Mouse (Mus musculus): ENCODE measurements around the gene Gm49388.
"Not testable (repeated sequence)": the region's sequence is repeated elsewhere in the genome, so short reads cannot be mapped to it uniquely, and the experiment has no call there.

Gm49388 gene

GRCm38 (mm10) chr7:127768346-127768996 is 16.9 kb upstream of the Gm49388 start:
- peak; percentile 57 for DNase-seq

DNA sequence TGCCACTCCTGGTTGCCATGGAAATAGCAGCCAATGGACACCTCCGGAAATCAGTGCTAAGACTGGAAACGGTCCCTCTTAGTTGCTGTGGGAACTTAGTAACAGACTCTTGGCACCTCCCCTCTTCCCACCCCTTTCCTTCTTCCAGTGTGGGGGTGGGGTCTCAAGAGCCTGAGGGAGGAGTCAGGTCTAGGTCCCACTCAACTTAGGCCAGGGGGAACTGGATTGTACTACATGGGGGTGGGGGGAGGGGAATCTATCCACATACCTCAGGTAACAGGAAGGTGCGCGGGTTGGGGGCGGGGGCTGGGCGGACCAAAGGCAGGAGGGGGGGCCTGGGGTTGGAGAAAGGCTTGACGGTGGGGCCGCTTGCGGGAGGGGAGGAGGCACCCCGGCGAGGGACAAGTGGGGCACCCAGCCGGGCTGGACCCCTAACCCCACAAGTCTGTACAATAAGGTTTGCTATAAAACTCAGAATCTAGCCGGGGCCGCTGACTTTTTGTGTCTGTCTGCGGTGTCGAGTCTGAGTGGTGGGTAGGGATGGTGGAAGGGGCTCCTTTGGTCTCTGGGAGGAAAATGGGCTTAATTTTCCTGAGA is 16.3 kb upstream of the Gm49388 start:
- DNase-seq = peak; percentile 59

DNA sequence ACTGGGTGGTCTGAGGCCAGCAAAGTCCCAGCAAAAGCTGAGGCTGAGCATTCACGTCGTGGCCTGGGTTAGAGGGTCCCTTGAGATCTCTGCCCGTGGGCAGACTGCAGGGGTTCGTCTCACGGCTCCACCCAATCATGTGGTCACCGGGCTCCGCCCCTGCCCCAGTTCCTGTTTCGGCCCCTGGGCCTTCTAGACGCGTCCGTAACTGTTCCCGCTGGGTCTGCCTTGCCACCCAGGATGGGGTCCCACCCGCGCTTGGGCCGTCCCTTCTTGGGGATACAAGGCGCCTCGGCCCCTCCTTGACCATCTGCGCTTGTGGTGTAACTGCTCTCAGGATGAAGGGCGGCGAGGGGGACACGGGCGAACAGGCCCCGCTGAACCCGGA is 15.8 kb upstream of the Gm49388 start, which contains the start of gene Orai3:
TSS of gene Orai3 (plus strand) at position 165 of the 388 bp plus-strand sequence.
- peak; percentile 66 for DNase-seq

- DNase-seq = peak; percentile 9
Measured at GRCm38 (mm10) chr7:127770039-127770905, 15.1 kb upstream of the Gm49388 start.

- peak; percentile 34 for DNase-seq
Measured at GRCm38 (mm10) chr7:127771262-127771661, 14.1 kb upstream of the Gm49388 start.

GRCm38 (mm10) chr7:127772080-127772479 is 13.3 kb upstream of the Gm49388 start:
- DNase-seq = no peak

DNA sequence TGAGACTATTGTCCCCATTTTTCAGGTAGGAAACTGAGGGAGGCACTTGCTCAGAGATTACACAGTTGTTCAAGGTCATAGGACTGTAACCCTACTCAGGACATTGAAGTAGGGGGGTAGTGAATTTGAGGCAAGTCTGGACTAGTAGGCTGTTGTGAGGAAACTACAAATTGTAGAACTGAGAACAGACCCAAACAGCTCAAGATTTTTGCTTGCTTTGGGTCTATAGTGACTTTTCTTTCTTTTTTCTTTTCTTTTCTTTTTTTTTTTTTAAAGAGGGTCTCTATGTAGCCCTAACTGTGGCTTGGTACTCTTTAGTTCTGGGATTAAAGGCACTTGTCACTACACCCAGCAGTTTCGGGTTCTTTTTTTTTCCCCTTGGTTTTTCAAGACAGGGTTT is 12.9 kb upstream of the Gm49388 start:
- no peak for DNase-seq

DNA sequence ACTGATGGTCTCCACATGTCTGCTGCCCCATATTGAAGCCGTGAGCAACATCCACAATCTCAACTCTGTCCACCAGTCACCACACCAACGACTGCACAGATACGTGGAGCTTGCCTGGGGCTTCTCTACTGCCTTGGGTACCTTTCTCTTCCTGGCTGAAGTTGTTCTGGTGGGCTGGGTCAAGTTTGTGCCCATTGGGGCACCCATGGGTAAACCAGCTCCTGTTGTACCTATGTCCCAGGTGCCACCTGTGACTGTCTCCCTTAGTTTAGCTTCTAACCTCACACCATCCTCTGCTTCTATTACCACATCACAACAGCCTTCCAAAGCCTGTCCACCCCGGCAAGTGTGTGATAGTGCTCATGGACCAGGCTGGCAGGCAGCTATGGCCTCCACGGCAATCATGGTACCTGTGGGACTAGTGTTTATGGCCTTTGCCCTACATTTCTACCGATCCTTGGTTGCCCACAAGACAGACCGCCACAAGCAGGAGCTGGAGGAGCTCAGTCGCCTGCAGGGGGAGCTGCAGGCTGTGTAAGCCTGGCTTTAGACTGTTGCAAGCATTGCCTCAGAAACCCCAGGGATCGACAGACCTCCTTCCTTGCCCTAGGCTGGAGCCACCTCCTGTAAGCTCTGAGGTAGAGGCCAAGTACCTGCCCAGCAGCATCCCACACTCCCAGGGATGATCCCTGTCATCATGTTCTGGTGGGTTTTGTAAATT is 11.6 kb upstream of the Gm49388 start:
- peak; percentile 84 for DNase-seq

DNA sequence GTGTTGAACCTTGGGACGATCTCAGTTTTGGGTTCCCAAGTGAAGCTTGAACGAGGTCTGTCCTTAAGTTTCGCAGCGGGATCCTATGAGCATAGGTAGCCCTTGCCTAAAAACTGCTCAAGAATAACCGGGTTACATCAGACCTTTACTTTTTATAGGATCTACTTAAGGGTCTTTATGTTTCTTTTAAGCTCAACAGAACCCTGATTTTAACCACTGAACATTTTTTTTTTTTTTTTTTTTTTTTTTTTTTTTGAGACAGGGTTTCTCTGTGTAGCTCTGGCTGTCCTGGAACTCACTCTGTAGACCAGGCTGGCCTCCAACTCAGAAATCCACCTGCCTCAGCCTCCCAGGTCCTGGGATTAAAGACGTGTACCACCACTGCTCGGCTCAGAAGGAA is 9.6 kb upstream of the Gm49388 start:
- not testable (repeated sequence) for DNase-seq

DNA sequence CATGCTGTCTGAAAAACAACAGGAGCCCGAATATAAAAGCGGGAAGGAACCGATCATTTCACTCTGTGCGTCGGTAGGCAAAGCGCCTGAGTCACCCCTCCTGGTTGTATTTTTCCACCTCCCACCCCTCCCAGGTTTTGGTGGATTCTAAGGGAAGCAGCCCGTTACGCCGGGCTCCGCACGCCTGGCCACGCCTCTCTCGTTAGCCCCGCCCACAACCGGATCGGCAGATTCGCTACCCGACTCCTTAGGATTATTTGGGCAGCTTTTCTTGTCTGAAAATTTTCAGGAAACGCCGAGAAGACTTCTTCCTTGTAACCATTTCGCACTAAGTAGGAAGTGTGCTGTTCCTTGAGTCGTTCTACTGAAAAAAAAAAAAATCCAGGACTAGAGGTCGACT is 9.0 kb upstream of the Gm49388 start, which contains the start of gene Setd1a:
TSS of gene Setd1a (plus strand) at position 245 of the 400 bp plus-strand sequence.
- peak; percentile 89 for DNase-seq

- DNase-seq = peak; percentile 97
Measured at GRCm38 (mm10) chr7:127776878-127777473, 8.4 kb upstream of the Gm49388 start.

DNA sequence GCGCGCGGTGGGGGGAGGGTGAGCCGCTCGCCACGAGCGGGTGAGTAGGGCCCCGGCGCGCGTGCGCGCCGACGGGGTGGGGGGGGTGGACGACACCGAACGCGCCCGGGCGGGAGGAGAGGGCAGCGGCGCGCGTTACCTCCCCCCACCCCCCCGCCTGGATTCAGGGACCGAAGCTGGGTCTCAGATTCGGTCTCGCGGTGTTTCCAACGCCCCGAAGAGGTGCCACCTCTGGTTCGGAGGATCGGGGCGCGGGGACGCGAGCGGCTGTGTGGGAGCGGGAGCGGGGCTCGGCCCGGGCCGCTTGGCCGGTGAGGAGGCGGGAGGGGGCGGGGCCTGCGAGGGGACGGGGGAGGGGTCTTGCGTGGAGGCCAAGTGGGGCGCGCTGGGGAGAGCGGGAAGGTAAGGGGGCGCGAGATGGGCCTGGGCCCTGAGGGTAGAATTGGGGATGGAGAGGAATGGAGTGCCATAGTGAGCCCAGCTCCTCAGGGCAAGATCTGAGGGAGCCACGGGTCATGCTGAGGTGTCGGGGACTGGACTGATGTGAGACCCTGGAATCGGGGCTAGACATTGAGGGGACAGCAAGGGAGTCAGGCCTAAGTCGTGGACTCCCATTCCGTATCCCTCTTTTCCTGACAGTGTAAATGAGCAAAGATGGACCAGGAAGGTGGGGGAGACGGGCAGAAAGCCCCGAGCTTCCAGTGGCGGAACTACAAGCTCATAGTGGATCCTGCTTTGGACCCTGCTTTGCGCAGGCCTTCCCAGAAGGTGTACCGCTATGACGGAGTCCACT is 7.7 kb upstream of the Gm49388 start:
- DNase-seq = peak; percentile 63

- no peak for DNase-seq
Measured at GRCm38 (mm10) chr7:127778350-127778749, 7.1 kb upstream of the Gm49388 start.

DNA sequence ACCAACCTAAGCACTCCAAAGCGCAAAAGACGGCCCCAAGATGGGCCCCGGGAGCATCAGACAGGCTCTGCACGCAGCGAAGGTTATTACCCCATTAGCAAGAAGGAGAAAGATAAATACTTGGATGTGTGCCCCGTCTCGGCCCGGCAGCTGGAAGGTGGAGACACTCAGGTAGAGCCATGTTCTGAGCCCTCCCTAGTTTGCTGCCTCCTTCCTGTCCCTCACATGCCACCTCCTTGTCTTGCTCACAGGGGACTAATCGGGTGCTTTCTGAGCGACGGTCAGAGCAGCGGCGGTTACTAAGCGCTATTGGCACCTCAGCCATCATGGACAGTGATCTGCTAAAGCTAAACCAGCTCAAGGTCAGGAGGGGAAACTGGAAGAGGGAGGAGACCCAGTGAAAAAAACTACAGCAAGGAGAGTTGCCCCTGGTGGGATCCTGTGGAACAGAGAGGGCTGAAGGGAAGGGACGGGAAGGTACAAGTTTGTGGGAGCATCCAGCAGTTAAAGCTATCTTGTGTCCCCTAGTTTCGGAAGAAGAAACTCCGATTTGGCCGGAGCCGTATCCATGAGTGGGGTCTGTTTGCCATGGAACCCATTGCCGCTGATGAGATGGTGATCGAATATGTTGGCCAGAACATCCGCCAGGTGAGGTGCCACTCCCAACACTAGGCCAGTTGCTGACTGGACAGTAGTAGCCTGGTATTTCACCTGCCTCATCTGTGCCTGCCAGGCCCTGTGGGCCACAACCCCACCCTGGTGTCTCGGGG is 11.9 kb downstream of the Gm49388 start:
- DNase-seq = no peak

DNA sequence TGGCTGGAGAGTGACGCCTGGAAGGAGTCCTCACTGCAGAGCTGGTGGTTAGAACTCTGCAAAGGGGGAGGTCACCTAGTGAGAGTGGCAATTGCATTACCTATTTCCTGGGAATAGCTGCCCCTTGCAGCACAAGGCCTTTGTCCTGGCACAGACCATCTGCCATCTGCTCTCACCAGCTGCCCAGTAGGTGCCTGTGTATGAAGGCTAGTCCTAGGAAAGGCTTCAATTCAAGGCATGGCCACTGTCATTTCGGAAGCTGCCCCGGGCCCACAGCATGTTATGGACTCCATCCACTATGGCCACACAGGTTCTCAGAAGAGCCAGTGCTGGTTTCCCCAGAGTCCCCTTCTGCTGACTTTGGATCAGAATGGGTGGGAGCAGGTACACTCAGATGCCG is 13.2 kb downstream of the Gm49388 start:
- no peak for DNase-seq

GRCm38 (mm10) chr7:127799211-127799610 is 13.8 kb downstream of the Gm49388 start:
- no peak for DNase-seq

DNA sequence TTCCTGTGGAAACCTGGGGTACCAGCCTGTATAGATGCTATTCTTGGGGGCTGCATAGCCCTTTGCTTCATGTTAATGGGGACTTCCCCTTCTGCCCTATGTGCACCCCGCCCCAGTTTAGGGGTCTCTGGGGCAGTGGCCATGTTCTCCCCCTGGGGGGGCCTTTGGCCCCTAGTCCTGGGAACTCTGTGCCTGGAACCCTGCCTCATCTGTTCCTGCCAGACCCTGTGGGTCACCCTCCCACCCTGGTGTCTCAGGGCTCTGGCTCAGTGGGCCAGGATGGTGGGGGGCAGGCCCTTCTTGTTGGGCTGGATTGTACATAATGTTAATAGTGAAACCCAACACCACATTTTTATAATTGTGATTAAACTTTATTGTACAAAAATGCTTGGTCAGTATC is 14.3 kb downstream of the Gm49388 start:
- no peak for DNase-seq

DNA sequence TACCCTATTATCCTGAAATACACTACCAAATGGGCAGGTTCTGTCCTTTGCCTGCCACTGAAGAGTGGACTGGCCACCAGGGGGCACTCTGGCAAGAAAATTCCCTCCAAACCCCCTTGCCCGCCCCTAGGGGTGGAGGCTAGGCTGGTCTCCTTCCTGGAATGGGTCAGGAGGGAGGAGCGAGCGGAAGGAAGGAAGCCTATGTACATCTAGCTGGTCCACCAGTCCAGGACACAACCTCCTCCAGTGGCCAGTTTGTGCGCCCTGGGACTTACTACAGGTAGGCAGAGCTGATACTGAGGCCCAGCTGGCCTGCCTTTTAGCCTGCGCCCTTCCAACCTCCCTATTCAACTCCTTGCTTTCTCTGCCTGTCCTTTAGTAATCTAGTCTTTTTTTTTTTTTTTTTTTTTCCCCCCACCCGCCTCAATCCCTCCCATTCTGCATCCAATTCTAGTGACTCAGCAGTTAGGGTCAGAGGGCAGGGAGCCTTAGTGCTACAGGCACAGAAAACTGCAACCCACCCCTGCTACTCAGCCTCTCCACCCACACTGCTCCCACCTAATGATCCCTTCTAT is 15.1 kb downstream of the Gm49388 start, which contains the start of gene Hsd3b7:
TSS of gene Hsd3b7 (plus strand) at position 170 of the 575 bp plus-strand sequence.
- peak; percentile 80 for DNase-seq

GRCm38 (mm10) chr7:127801010-127801621 is 15.7 kb downstream of the Gm49388 start:
- no peak for DNase-seq

GRCm38 (mm10) chr7:127802313-127802712 is 16.9 kb downstream of the Gm49388 start:
- no peak for DNase-seq

Data from thymus, postnatal 14 days (tissue).